Mouse (Mus musculus): ENCODE data around the gene Rnf187.

The Rnf187 gene

DNA sequence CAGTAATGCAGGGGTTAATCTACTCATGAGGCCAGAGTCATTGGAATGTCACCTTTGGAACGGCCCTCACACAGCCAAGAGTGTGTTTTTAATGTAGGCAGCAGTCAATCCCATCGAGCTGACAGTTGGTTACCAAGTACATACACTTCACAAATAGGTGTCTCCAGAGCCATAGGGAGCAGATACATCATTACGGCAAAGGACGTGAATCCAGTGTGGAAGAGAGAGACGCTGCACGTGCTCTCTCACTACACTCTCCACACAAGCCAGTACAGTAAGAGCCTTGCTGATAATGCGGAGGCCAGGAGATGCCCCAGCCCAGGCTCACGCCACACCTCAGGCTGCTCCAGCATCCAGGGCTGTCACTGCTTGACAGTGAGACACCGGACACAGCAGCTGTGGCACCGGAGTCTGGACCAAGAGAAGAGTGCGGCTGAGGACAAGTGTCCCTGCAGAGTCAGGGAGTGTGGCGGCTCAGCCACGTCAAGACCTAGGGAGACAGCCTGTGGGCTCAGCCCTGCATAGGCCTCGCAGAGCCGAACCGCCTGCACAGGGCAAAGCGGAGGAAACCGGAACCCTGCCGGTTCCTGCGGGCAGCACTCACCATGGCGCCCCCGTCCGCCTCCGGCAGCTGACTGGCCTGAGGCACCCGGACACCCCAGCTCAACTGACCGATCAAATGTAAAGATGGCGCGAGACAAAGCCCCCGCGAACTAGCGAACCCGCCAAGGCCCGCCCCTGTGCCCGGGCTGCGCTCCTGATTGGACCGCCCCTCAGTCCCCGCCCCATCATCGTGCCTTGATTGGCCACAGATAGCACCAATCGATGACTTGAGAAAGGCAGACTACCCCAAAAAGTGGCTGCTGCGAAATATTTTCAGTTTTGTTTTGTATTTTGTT, 35.0 kb downstream of the Rnf187 start, which contains the start of gene Zfp39:
Gene Zfp39 (minus strand): TSS at position 715 of the 899 bp plus-strand sequence.
- DNase-seq (ENCODE audit: low read depth, low spot score) = peak; percentile 93

DNA sequence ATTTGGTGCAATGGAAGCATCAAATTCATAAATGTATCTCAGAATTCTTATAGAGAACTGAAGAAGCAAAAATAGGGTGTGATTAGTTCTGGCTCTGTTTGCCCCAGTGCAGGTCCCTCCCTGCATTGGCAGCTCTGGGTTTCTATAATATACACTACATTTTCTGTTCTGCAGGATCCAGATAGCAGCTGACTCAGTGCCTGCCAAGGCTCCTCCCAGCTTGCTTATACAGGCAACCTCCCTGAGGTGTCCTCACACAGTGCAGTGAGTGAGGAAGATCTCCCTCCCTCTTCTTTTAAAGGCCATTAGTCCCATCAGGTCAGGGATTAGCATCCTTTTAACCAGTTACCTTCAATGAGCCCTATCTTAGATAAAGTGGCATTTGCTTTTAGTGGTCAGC, 37.6 kb downstream of the Rnf187 start:
- DNase-seq (ENCODE audit: low read depth, low spot score) = no peak

DNA sequence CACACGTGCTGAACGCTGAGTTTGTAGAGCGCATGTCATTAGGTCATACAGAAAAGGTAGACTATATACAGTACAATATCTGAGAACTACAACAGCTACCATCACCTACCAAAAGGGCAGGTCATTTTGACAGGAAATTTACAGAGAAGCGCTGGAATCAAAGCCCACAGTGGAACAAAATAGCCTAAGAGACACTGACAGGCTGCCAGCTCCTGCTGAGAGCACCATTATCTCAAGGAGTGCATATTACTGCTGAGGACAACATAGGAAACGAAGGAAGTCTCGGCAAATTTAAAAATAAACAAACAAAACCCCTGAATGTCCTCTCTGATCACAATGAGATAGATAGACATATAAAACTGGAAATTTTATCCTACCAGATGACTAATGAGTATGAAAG, 41.2 kb downstream of the Rnf187 start:
- no peak for DNase-seq (ENCODE audit: low read depth, low spot score)

DNA sequence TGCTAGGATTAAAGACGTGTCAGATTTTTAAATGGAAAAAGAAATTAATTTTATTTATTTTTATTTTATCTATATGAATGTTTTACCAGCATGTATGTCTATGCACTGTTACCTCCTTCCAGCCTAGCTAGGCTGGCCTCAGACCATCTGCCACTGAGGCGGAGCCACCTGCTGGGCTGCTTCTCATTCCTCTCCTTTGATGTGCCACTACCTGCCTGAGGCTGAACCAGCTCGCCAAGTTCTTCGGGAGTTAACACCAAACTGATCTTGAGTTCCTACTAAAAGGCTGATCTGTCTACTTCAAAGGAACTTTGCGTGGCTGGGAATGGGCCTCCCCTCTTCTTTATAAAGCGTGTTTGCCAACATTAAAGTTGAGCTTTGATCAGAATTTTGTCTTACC, 44.3 kb downstream of the Rnf187 start:
- DNase-seq (ENCODE audit: low read depth, low spot score) = no peak

DNA sequence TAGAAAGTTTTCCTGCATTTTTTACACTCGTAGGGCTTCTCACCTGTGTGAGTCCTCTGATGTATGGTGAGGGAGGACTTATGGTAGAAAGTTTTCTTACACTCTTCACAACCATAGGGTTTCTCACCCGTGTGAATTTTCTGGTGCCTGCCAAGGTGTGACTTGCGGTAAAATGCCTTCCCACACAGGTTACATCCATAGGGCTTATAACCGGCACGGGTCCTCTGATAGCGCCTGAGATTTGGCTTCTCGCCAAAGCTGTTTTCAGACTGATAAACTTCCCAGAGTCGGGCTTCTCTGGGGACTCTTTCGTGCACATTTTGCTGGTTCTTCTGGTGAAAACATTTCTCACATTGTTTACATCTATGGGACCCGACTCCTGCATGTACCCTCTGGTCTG, 48.2 kb downstream of the Rnf187 start:
- DNase-seq (ENCODE audit: low read depth, low spot score) = no peak

DNA sequence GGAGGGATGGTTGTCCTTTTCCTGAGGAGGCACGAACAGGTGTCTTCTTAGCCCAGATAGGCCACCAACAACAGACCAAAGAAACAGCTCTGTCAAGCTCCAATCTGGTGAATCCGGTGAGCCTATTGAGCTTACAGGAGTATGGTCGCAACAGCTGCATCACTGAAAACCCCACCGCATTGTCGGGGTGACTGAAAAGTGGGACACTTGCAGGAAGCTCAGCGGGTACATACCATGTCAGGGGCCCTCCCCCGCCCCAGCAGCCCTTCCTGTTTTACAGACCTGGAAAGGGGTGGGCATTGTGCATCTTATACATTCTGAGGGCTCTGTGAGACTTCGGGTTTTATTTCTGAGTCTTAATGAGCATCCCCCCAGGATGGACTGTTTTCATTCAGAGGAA, 55.0 kb downstream of the Rnf187 start:
- no peak for DNase-seq (ENCODE audit: low read depth, low spot score)

Measured in mesoderm, embryonic 11.5 days (tissue).